Mouse (Mus musculus): ENCODE measurements around the gene Adgrl4. TPM values are rescaled to one million over a fixed set of nuclear protein-coding genes. Genes with fewer than 3 reads are reported as not detected.
A peak's percentile ranks its signal among the peaks of the same experiment; 100 is the strongest.

Adgrl4 gene
- polyA plus RNA-seq, 1 experiment from 2014 or later, result 28.8 TPM

GRCm38 (mm10) chr3:151424326-151425207, 13.1 kb upstream of the Adgrl4 start:
- Histone ChIP-seq H3K9me3 (ENCODE audit: low read length) (no peaks in the 10 kb centered on the region), H3K27ac (ENCODE audit: low read length) (peak overlapping the region; percentile 27; the same call in 1 of the 2 replicates), H3K27me3 (ENCODE audit: insufficient read depth, low read length) (no peaks in the 10 kb centered on the region), H3K9ac (replicated peaks; ENCODE audit: low read length) (no peak overlapping the region), H3K4me1 (ENCODE audit: insufficient read depth, low read length) (no peaks in the 10 kb centered on the region), H3K4me2 (replicated peaks; ENCODE audit: low read depth, low read length) (no peak overlapping the region), H3K36me3 (ENCODE audit: insufficient read depth, low read length) (no peaks in the 10 kb centered on the region), H3K4me3 (ENCODE audit: low read length) (no peak overlapping the region)
- 80% methylated on average over 9 of the region's 9 CpGs for WGBS
- ATAC-seq (ENCODE audit: low FRiP score, low TSS enrichment), result no peak; the same call in 1 of the 2 replicates

GRCm38 (mm10) chr3:151430106-151430505, 7.6 kb upstream of the Adgrl4 start:
- WGBS, result 90% methylated on average over 3 of the region's 3 CpGs
- H3K27ac ChIP-seq (ENCODE audit: low read length), result no peak overlapping the region
- no peaks in the 10 kb centered on the region for H3K4me1 ChIP-seq (ENCODE audit: insufficient read depth, low read length)
- H3K4me2 ChIP-seq (replicated peaks; ENCODE audit: low read depth, low read length), result no peak overlapping the region
- H3K27me3 ChIP-seq (ENCODE audit: insufficient read depth, low read length), result no peaks in the 10 kb centered on the region
- H3K4me3 ChIP-seq (ENCODE audit: low read length), result no peak overlapping the region
- H3K9ac ChIP-seq (replicated peaks; ENCODE audit: low read length), result no peak overlapping the region
- no peaks in the 10 kb centered on the region for H3K9me3 ChIP-seq (ENCODE audit: low read length)
- no peak for ATAC-seq (ENCODE audit: low FRiP score, low TSS enrichment)
- no peaks in the 10 kb centered on the region for H3K36me3 ChIP-seq (ENCODE audit: insufficient read depth, low read length)

GRCm38 (mm10) chr3:151431507-151431906, 6.2 kb upstream of the Adgrl4 start:
- H3K4me3 ChIP-seq (ENCODE audit: low read length), result no peak overlapping the region
- no peak overlapping the region for H3K4me2 ChIP-seq (replicated peaks; ENCODE audit: low read depth, low read length)
- H3K9ac ChIP-seq (replicated peaks; ENCODE audit: low read length), result no peak overlapping the region
- H3K9me3 ChIP-seq (ENCODE audit: low read length), result no peaks in the 10 kb centered on the region
- H3K36me3 ChIP-seq (ENCODE audit: insufficient read depth, low read length), result no peaks in the 10 kb centered on the region
- H3K27me3 ChIP-seq (ENCODE audit: insufficient read depth, low read length), result no peaks in the 10 kb centered on the region
- 73% methylated on average over 2 of the region's 2 CpGs for WGBS
- H3K4me1 ChIP-seq (ENCODE audit: insufficient read depth, low read length), result no peaks in the 10 kb centered on the region
- ATAC-seq (ENCODE audit: low FRiP score, low TSS enrichment), result no peak
- no peak overlapping the region for H3K27ac ChIP-seq (ENCODE audit: low read length)

GRCm38 (mm10) chr3:151438364-151438763, 677 bp downstream of the Adgrl4 start:
- Histone ChIP-seq H3K27me3 (ENCODE audit: insufficient read depth, low read length) (no peaks in the 10 kb centered on the region), H3K4me1 (ENCODE audit: insufficient read depth, low read length) (peaks cover 8% of the 10 kb centered on the region), H3K4me2 (replicated peaks; ENCODE audit: low read depth, low read length) (peak overlapping the region; percentile 63), H3K9me3 (ENCODE audit: low read length) (no peaks in the 10 kb centered on the region), H3K36me3 (ENCODE audit: insufficient read depth, low read length) (no peaks in the 10 kb centered on the region), H3K4me3 (ENCODE audit: low read length) (peak overlapping the region; percentile 49), H3K9ac (replicated peaks; ENCODE audit: low read length) (peak overlapping the region; percentile 65; the same call in 1 of the 2 replicates), H3K27ac (ENCODE audit: low read length) (no peak overlapping the region)
- 71% methylated on average over 5 of the region's 5 CpGs for WGBS
- no peak for ATAC-seq (ENCODE audit: low FRiP score, low TSS enrichment)

- peaks cover 8% of the 10 kb centered on the region for H3K4me1 ChIP-seq (ENCODE audit: insufficient read depth, low read length)
- no peak overlapping the region for H3K27ac ChIP-seq (ENCODE audit: low read length)
- peak overlapping the region; percentile 24; the same call in 1 of the 2 replicates for H3K4me2 ChIP-seq (replicated peaks; ENCODE audit: low read depth, low read length)
- ATAC-seq (ENCODE audit: low FRiP score, low TSS enrichment), result no peak
- no peaks in the 10 kb centered on the region for H3K27me3 ChIP-seq (ENCODE audit: insufficient read depth, low read length)
- no peaks in the 10 kb centered on the region for H3K36me3 ChIP-seq (ENCODE audit: insufficient read depth, low read length)
- WGBS, result 69% methylated on average over 2 of the region's 2 CpGs
- H3K4me3 ChIP-seq (ENCODE audit: low read length), result peak overlapping the region; percentile 49
- no peak overlapping the region for H3K9ac ChIP-seq (replicated peaks; ENCODE audit: low read length)
- no peaks in the 10 kb centered on the region for H3K9me3 ChIP-seq (ENCODE audit: low read length)
These were observed 2.3 kb downstream of the Adgrl4 start for GRCm38 (mm10) chr3:151439976-151440375.

- Histone ChIP-seq H3K4me2 (replicated peaks; ENCODE audit: low read depth, low read length) (no peak overlapping the region), H3K27me3 (ENCODE audit: insufficient read depth, low read length) (no peaks in the 10 kb centered on the region), H3K4me1 (ENCODE audit: insufficient read depth, low read length) (peaks cover 12% of the 10 kb centered on the region), H3K4me3 (ENCODE audit: low read length) (no peak overlapping the region), H3K36me3 (ENCODE audit: insufficient read depth, low read length) (no peaks in the 10 kb centered on the region), H3K27ac (ENCODE audit: low read length) (no peak overlapping the region), H3K9ac (replicated peaks; ENCODE audit: low read length) (no peak overlapping the region), H3K9me3 (ENCODE audit: low read length) (no peaks in the 10 kb centered on the region)
- 86% methylated on average over 2 of the region's 2 CpGs for WGBS
- no peak for ATAC-seq (ENCODE audit: low FRiP score, low TSS enrichment)
These were observed 4.3 kb downstream of the Adgrl4 start for GRCm38 (mm10) chr3:151442026-151442425.

- H3K4me2 ChIP-seq (replicated peaks; ENCODE audit: low read depth, low read length), result no peak overlapping the region
- no peak for ATAC-seq (ENCODE audit: low FRiP score, low TSS enrichment)
- no peak overlapping the region for H3K9ac ChIP-seq (replicated peaks; ENCODE audit: low read length)
- 61% methylated on average over 5 of the region's 5 CpGs for WGBS
- no peak overlapping the region for H3K27ac ChIP-seq (ENCODE audit: low read length)
- H3K36me3 ChIP-seq (ENCODE audit: insufficient read depth, low read length), result no peaks in the 10 kb centered on the region
- no peak overlapping the region for H3K4me3 ChIP-seq (ENCODE audit: low read length)
- H3K4me1 ChIP-seq (ENCODE audit: insufficient read depth, low read length), result 0 out of 2 replicates have a peak, but pooled peaks cover 4% of the 10 kb centered on the region
- H3K9me3 ChIP-seq (ENCODE audit: low read length), result no peaks in the 10 kb centered on the region
- H3K27me3 ChIP-seq (ENCODE audit: insufficient read depth, low read length), result no peaks in the 10 kb centered on the region
These were observed 5.8 kb downstream of the Adgrl4 start for GRCm38 (mm10) chr3:151443486-151443885.

- no peak overlapping the region for H3K27ac ChIP-seq (ENCODE audit: low read length)
- H3K36me3 ChIP-seq (ENCODE audit: insufficient read depth, low read length), result no peaks in the 10 kb centered on the region
- H3K4me3 ChIP-seq (ENCODE audit: low read length), result no peak overlapping the region
- 0 out of 2 replicates have a peak, but pooled peaks cover 4% of the 10 kb centered on the region for H3K4me1 ChIP-seq (ENCODE audit: insufficient read depth, low read length)
- no peaks in the 10 kb centered on the region for H3K27me3 ChIP-seq (ENCODE audit: insufficient read depth, low read length)
- ATAC-seq (ENCODE audit: low FRiP score, low TSS enrichment), result no peak
- no peak overlapping the region for H3K4me2 ChIP-seq (replicated peaks; ENCODE audit: low read depth, low read length)
- H3K9me3 ChIP-seq (ENCODE audit: low read length), result no peaks in the 10 kb centered on the region
- no peak overlapping the region for H3K9ac ChIP-seq (replicated peaks; ENCODE audit: low read length)
- 85% methylated on average over 4 of the region's 4 CpGs for WGBS
These were observed 6.6 kb downstream of the Adgrl4 start for GRCm38 (mm10) chr3:151444284-151444683.

- 0 out of 2 replicates have a peak, but pooled peaks cover 4% of the 10 kb centered on the region for H3K4me1 ChIP-seq (ENCODE audit: insufficient read depth, low read length)
- no peaks in the 10 kb centered on the region for H3K27me3 ChIP-seq (ENCODE audit: insufficient read depth, low read length)
- ATAC-seq (ENCODE audit: low FRiP score, low TSS enrichment), result peak; percentile 96
- H3K4me2 ChIP-seq (replicated peaks; ENCODE audit: low read depth, low read length), result no peak overlapping the region
- H3K36me3 ChIP-seq (ENCODE audit: insufficient read depth, low read length), result no peaks in the 10 kb centered on the region
- WGBS, result 43% methylated on average over 2 of the region's 2 CpGs
- no peak overlapping the region for H3K27ac ChIP-seq (ENCODE audit: low read length)
- H3K9ac ChIP-seq (replicated peaks; ENCODE audit: low read length), result no peak overlapping the region
- H3K4me3 ChIP-seq (ENCODE audit: low read length), result no peak overlapping the region
- no peaks in the 10 kb centered on the region for H3K9me3 ChIP-seq (ENCODE audit: low read length)
These were observed 8.2 kb downstream of the Adgrl4 start for GRCm38 (mm10) chr3:151445936-151446335.
